27 mouse cellular contexts compared by ENCODE assay signal in the genomic region with DNA sequence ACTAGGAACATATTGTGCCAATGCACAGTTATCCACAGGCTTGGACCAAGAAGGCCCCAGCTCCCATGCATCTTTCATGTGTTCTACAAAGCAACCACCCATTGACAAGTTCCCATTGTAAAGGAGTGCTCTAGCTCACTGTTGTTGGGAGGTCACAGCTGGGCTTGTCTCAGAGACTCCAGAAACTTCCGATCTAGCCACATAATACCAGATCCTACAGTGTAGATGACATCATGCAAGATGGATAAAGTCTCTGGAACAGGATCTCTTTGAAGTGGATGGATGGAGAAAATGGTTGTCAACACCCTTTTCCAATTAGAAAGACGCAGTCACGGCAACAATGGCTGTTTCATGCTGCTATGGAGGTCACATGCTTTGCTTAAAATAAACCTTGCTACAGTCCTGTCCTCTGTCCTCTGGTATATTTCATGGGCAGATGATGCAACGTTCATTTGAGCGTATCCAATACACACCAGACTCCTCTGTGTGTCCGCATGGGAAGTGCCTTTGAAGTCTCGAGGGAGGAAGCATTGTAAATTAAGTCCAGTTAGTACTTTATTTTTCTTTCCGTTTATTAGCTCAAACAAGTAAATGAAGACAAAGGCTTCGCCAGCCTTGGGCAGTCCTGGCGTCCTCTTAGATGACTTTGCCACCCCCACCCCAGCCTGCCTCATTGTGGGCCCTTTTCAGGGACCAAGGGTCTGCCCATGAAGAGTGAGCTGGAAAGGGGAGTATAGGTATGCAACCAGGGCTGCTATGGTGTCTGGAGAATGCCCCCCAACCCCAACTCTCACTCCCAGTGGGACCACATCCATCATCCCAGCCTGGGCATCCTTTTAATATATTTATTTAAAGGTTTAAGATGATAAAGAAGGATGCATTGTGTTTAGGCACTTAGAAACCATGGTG.
DNase-seq lines count a peak whose midpoint lies in the region; ATAC-seq lines count a peak whose summit lies in the region.
"Had no signal": no experiment of that assay in that cellular context is flagged by ENCODE, and none has a peak within 500 bp of the region (broad histone marks: within the 10 kb centered on the region; RNA-seq: fewer than 3 reads in every experiment).

No protein-coding gene starts in this region.

- no peak overlapping the region for H3K4me3 ChIP-seq in heart, embryonic 13.5 days
- no peak overlapping the region for H3K4me3 ChIP-seq in kidney, embryonic 16.5 days (ENCODE audit: low read length)
- no peak overlapping the region for H3K4me3 ChIP-seq in embryonic facial prominence, embryonic 10.5 days
- no peak overlapping the region for H3K4me3 ChIP-seq in embryonic facial prominence, embryonic 13.5 days
- H3K4me3 ChIP-seq: forebrain, embryonic 15.5 days; hindbrain, embryonic 13.5 days; limb, embryonic 13.5 days; liver, embryonic 13.5 days; midbrain, embryonic 15.5 days; stomach, embryonic 15.5 days had no signal

- WGBS in heart, embryonic 13.5 days: 39% methylated on average over 10 of the region's 10 CpGs
- WGBS in kidney, embryonic 16.5 days: 24% methylated on average over 10 of the region's 10 CpGs
- WGBS in embryonic facial prominence, embryonic 10.5 days: 50% methylated on average over 10 of the region's 10 CpGs
- WGBS in embryonic facial prominence, embryonic 13.5 days: 26% methylated on average over 10 of the region's 10 CpGs

- H3K4me1 ChIP-seq in heart, embryonic 13.5 days: peaks cover 39% of the 10 kb centered on the region
- peaks cover 6% of the 10 kb centered on the region for H3K4me1 ChIP-seq in kidney, embryonic 16.5 days (ENCODE audit: insufficient read depth, low read length)
- peaks cover 38% of the 10 kb centered on the region for H3K4me1 ChIP-seq in embryonic facial prominence, embryonic 10.5 days
- H3K4me1 ChIP-seq in embryonic facial prominence, embryonic 13.5 days: peaks cover 11% of the 10 kb centered on the region; the same call in 1 of the 2 replicates
- H3K4me1 ChIP-seq: hindbrain, embryonic 13.5 days; liver, embryonic 13.5 days; midbrain, embryonic 15.5 days; stomach, embryonic 15.5 days had no signal

- no peak overlapping the region for H3K9ac ChIP-seq in heart, embryonic 13.5 days
- no peak overlapping the region for H3K9ac ChIP-seq in kidney, embryonic 16.5 days (replicated peaks; ENCODE audit: low read length)
- no peak overlapping the region for H3K9ac ChIP-seq in embryonic facial prominence, embryonic 13.5 days
- H3K9ac ChIP-seq: forebrain, embryonic 15.5 days; hindbrain, embryonic 13.5 days; limb, embryonic 13.5 days; liver, embryonic 13.5 days; midbrain, embryonic 15.5 days; stomach, embryonic 15.5 days had no signal

- 0 out of 2 replicates have a peak overlapping the region, but pooled peaks have one; percentile 14 for H3K27ac ChIP-seq in heart, embryonic 13.5 days (replicated peaks)
- no peak overlapping the region for H3K27ac ChIP-seq in kidney, embryonic 16.5 days (ENCODE audit: low read length)
- H3K27ac ChIP-seq in embryonic facial prominence, embryonic 10.5 days (replicated peaks): 0 out of 2 replicates have a peak overlapping the region, but pooled peaks have one; percentile 37
- 0 out of 2 replicates have a peak overlapping the region, but pooled peaks have one; percentile 34 for H3K27ac ChIP-seq in embryonic facial prominence, embryonic 13.5 days
- H3K27ac ChIP-seq: forebrain, embryonic 15.5 days; hindbrain, embryonic 13.5 days; limb, embryonic 13.5 days; liver, embryonic 13.5 days; macrophage; midbrain, embryonic 15.5 days; stomach, embryonic 15.5 days had no signal

- H3K9me3 ChIP-seq in heart, embryonic 13.5 days: no peaks in the 10 kb centered on the region
- H3K9me3 ChIP-seq in kidney, embryonic 16.5 days (ENCODE audit: low read length): no peaks in the 10 kb centered on the region
- no peaks in the 10 kb centered on the region for H3K9me3 ChIP-seq in embryonic facial prominence, embryonic 10.5 days
- no peaks in the 10 kb centered on the region for H3K9me3 ChIP-seq in embryonic facial prominence, embryonic 13.5 days
- H3K9me3 ChIP-seq: forebrain, embryonic 15.5 days; hindbrain, embryonic 13.5 days; limb, embryonic 13.5 days; liver, embryonic 13.5 days; midbrain, embryonic 15.5 days; stomach, embryonic 15.5 days had no signal

- no peak for DNase-seq in heart, postnatal 10 days
- no peak for DNase-seq in kidney, adult 11 months
- DNase-seq in embryonic facial prominence, embryonic 10.5 days (ENCODE audit: low spot score): no peak
- no peak for DNase-seq in cerebellum, postnatal 14 days
- DNase-seq: adrenal gland, adult 2 months; B cell, adult 2 months; cerebellum, adult 2 months; cerebellum, postnatal 25 days; heart, postnatal 4 days; kidney, postnatal 10 days; liver, embryonic 13.5 days; lung, adult 18-20 months; right cerebral cortex, postnatal 25 days had no signal

- no peak for ATAC-seq in heart, embryonic 13.5 days (ENCODE audit: extremely low read depth, insufficient number of reproducible peaks, low FRiP score, low TSS enrichment)
- ATAC-seq in kidney, embryonic 16.5 days (ENCODE audit: low FRiP score, low TSS enrichment): peak; percentile 81
- ATAC-seq in embryonic facial prominence, embryonic 13.5 days (ENCODE audit: insufficient number of reproducible peaks, insufficient read depth, low FRiP score, low TSS enrichment, low read depth): no peak
- no peak for ATAC-seq in megakaryocyte progenitor cell, adult 5-6 weeks (replicated peaks; ENCODE audit: poor library complexity)
- ATAC-seq: activated CD4-positive, CD25-positive, alpha-beta regulatory T cell, adult 4 months; forebrain, embryonic 15.5 days; intestine, embryonic 16.5 days; lung, postnatal 0 days; midbrain, embryonic 15.5 days had no signal

- no peaks in the 10 kb centered on the region for H3K27me3 ChIP-seq in heart, embryonic 13.5 days (replicated peaks)
- H3K27me3 ChIP-seq in kidney, embryonic 16.5 days (ENCODE audit: insufficient read depth, low read length): no peaks in the 10 kb centered on the region
- H3K27me3 ChIP-seq in embryonic facial prominence, embryonic 10.5 days (replicated peaks; ENCODE audit: low read depth, poor library complexity, severe bottlenecking): no peaks in the 10 kb centered on the region
- H3K27me3 ChIP-seq in embryonic facial prominence, embryonic 13.5 days: no peaks in the 10 kb centered on the region
- H3K27me3 ChIP-seq: forebrain, embryonic 15.5 days; hindbrain, embryonic 13.5 days; limb, embryonic 13.5 days; liver, embryonic 13.5 days; midbrain, embryonic 15.5 days; stomach, embryonic 15.5 days had no signal

- intact Hi-C loops in heart, postnatal 10 days (cut with DNase I): no loop called here

- H3K4me2 ChIP-seq in heart, embryonic 13.5 days: no peak overlapping the region
- no peak overlapping the region for H3K4me2 ChIP-seq in kidney, embryonic 16.5 days (replicated peaks; ENCODE audit: low read depth, low read length)
- H3K4me2 ChIP-seq in embryonic facial prominence, embryonic 13.5 days: no peak overlapping the region
- H3K4me2 ChIP-seq: forebrain, embryonic 15.5 days; heart, embryonic 11.5 days; hindbrain, embryonic 13.5 days; limb, embryonic 13.5 days; liver, embryonic 13.5 days; midbrain, embryonic 15.5 days; stomach, embryonic 15.5 days had no signal

- no peaks in the 10 kb centered on the region for H3K36me3 ChIP-seq in heart, embryonic 13.5 days
- no peaks in the 10 kb centered on the region; the same call in 1 of the 2 replicates for H3K36me3 ChIP-seq in kidney, embryonic 16.5 days (ENCODE audit: insufficient read depth, low read length)
- peaks cover 3% of the 10 kb centered on the region for H3K36me3 ChIP-seq in embryonic facial prominence, embryonic 10.5 days (replicated peaks)
- peaks cover 56% of the 10 kb centered on the region for H3K36me3 ChIP-seq in embryonic facial prominence, embryonic 13.5 days
- H3K36me3 ChIP-seq: hindbrain, embryonic 13.5 days; liver, embryonic 13.5 days; midbrain, embryonic 15.5 days; stomach, embryonic 15.5 days had no signal
